9 mouse cellular contexts compared by ENCODE assay signal in genomic region chr4:142588418-142589083, GRCm38 (mm10).
A peak's percentile ranks its signal among the peaks of the same experiment; 100 is the strongest.
DNase-seq lines count a peak whose midpoint lies in the region; ATAC-seq lines count a peak whose summit lies in the region.
"Had no signal": no experiment of that assay in that cellular context is flagged by ENCODE, and none has a peak within 500 bp of the region (broad histone marks: within the 10 kb centered on the region; RNA-seq: fewer than 3 reads in every experiment).

No protein-coding gene starts in this region.

- H3K27me3 ChIP-seq in midbrain, embryonic 12.5 days = no peaks in the 10 kb centered on the region
- H3K27me3 ChIP-seq in midbrain, embryonic 11.5 days (ENCODE audit: control insufficient read depth, insufficient read depth, low read length) = no peaks in the 10 kb centered on the region
- H3K27me3 ChIP-seq in hindbrain, embryonic 13.5 days = no peaks in the 10 kb centered on the region
- H3K27me3 ChIP-seq: liver, embryonic 15.5 days had no signal

- peaks cover 17% of the 10 kb centered on the region for H3K4me1 ChIP-seq in midbrain, embryonic 12.5 days
- no peaks in the 10 kb centered on the region for H3K4me1 ChIP-seq in midbrain, embryonic 11.5 days (ENCODE audit: control insufficient read depth, insufficient read depth, low read length)
- H3K4me1 ChIP-seq in hindbrain, embryonic 13.5 days (replicated peaks) = peaks cover 34% of the 10 kb centered on the region
- H3K4me1 ChIP-seq: heart, embryonic 13.5 days; liver, embryonic 15.5 days had no signal

- peak; percentile 52; the same call in 1 of the 2 replicates for ATAC-seq in midbrain, embryonic 12.5 days (ENCODE audit: low FRiP score, low read depth)
- no peak for ATAC-seq in midbrain, embryonic 11.5 days (ENCODE audit: low FRiP score)
- peak; percentile 80 for ATAC-seq in hindbrain, embryonic 13.5 days (ENCODE audit: low FRiP score)
- ATAC-seq in granulocyte monocyte progenitor cell, adult 5-6 weeks (replicated peaks; ENCODE audit: poor library complexity, severe bottlenecking) = no peak

- H3K9me3 ChIP-seq in midbrain, embryonic 12.5 days = no peaks in the 10 kb centered on the region
- no peaks in the 10 kb centered on the region for H3K9me3 ChIP-seq in midbrain, embryonic 11.5 days (ENCODE audit: control insufficient read depth, low read length)
- no peaks in the 10 kb centered on the region for H3K9me3 ChIP-seq in hindbrain, embryonic 13.5 days
- H3K9me3 ChIP-seq: heart, embryonic 13.5 days; liver, embryonic 15.5 days had no signal

- no peak overlapping the region for H3K4me2 ChIP-seq in midbrain, embryonic 12.5 days (replicated peaks)
- no peak overlapping the region for H3K4me2 ChIP-seq in midbrain, embryonic 11.5 days
- peak overlapping the region; percentile 45 for H3K4me2 ChIP-seq in hindbrain, embryonic 13.5 days
- H3K4me2 ChIP-seq: heart, embryonic 13.5 days; liver, embryonic 15.5 days had no signal

- no peak overlapping the region for H3K4me3 ChIP-seq in midbrain, embryonic 12.5 days
- H3K4me3 ChIP-seq in midbrain, embryonic 11.5 days (ENCODE audit: low read depth, low read length) = no peak overlapping the region
- H3K4me3 ChIP-seq in hindbrain, embryonic 13.5 days = peak overlapping the region; percentile 23
- H3K4me3 ChIP-seq: heart, embryonic 13.5 days; liver, embryonic 15.5 days had no signal

- H3K27ac ChIP-seq in midbrain, embryonic 12.5 days (replicated peaks) = 0 out of 2 replicates have a peak overlapping the region, but pooled peaks have one; percentile 10
- no peak overlapping the region for H3K27ac ChIP-seq in midbrain, embryonic 11.5 days (ENCODE audit: low read depth, low read length)
- H3K27ac ChIP-seq in hindbrain, embryonic 13.5 days = peak overlapping the region; percentile 82
- H3K27ac ChIP-seq: heart, embryonic 13.5 days; liver, embryonic 15.5 days had no signal

- H3K9ac ChIP-seq in midbrain, embryonic 12.5 days (replicated peaks) = no peak overlapping the region
- H3K9ac ChIP-seq in midbrain, embryonic 11.5 days (ENCODE audit: low read length) = no peak overlapping the region
- peak overlapping the region; percentile 21 for H3K9ac ChIP-seq in hindbrain, embryonic 13.5 days
- H3K9ac ChIP-seq: heart, embryonic 13.5 days; liver, embryonic 15.5 days had no signal

- DNase-seq in midbrain, embryonic 11.5 days (ENCODE audit: low spot score, missing footprints) = no peak
- DNase-seq in layer of hippocampus, postnatal 25 days (ENCODE audit: extremely low spot score in 1 of 2, low spot score in 1 of 2) = peak; percentile 19 to 25
- DNase-seq in right cerebral cortex, postnatal 25 days = peak; percentile 14
- no peak for DNase-seq in thymus, postnatal 4 days

- H3K36me3 ChIP-seq in midbrain, embryonic 12.5 days = no peaks in the 10 kb centered on the region
- H3K36me3 ChIP-seq in midbrain, embryonic 11.5 days (ENCODE audit: control insufficient read depth, insufficient read depth, low read length) = no peaks in the 10 kb centered on the region
- H3K36me3 ChIP-seq in hindbrain, embryonic 13.5 days = no peaks in the 10 kb centered on the region
- H3K36me3 ChIP-seq: heart, embryonic 13.5 days; liver, embryonic 15.5 days had no signal

- WGBS in midbrain, embryonic 12.5 days = 71% methylated on average over 24 of the region's 24 CpGs
- WGBS in midbrain, embryonic 11.5 days = 76% methylated on average over 24 of the region's 24 CpGs
- WGBS in hindbrain, embryonic 13.5 days = 41% methylated on average over 24 of the region's 24 CpGs

Comparison
In these comparisons a context has a peak if more than half of its experiments do, and no peak if none do; other contexts are left out.
1. ATAC-seq: peak in midbrain, embryonic 12.5 days (single experiment) and hindbrain, embryonic 13.5 days (single experiment); none in midbrain, embryonic 11.5 days (single experiment) and granulocyte monocyte progenitor cell, adult 5-6 weeks (single experiment).
2. DNase-seq: peak in layer of hippocampus, postnatal 25 days (2 of 2) and right cerebral cortex, postnatal 25 days (single experiment); none in midbrain, embryonic 11.5 days (single experiment) and thymus, postnatal 4 days (single experiment).